Mouse (Mus musculus): ENCODE measurements around the gene Smpd4.

DNA sequence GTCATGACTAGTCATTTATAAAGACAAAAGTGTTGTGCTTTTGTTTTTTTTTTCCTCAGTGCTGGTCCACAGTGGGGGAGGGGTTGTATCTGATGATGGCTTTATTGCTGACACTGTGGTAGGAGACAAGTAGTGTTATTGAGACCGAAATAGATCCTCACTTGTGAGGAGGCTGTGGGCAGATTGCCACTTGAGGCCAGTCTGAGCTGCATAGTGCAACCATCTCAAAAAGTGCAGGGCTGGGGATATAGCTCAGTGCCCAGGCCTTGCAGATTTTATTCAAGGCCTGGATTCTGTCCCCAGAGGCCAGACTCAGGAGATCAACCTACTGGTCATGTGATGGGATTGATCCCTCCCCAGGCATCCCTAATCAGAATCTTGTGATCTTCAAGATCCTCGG is 17.8 kb downstream of the Smpd4 start:
- TF ChIP-seq CTCF (IDR thresholded peaks at IDR 0.05; ENCODE audit: extremely low read depth, insufficient read depth, low read length): no peak
- no peak for TF ChIP-seq POLR2A (IDR thresholded peaks at IDR 0.05; ENCODE audit: extremely low read depth, insufficient read depth, low read length)
